Mouse (Mus musculus) urinary bladder, postnatal 10 days (tissue): ENCODE measurements around the gene Polr2e.
"Not testable (repeated sequence)": the region's sequence is repeated elsewhere in the genome, so short reads cannot be mapped to it uniquely, and the experiment has no call there.

Experiments used
- DNase-seq: peaks from one replicate; pipeline ENCODE4 v3.0.0; 2022; ENCODE audit warnings: low spot score

Gene Polr2e

DNA sequence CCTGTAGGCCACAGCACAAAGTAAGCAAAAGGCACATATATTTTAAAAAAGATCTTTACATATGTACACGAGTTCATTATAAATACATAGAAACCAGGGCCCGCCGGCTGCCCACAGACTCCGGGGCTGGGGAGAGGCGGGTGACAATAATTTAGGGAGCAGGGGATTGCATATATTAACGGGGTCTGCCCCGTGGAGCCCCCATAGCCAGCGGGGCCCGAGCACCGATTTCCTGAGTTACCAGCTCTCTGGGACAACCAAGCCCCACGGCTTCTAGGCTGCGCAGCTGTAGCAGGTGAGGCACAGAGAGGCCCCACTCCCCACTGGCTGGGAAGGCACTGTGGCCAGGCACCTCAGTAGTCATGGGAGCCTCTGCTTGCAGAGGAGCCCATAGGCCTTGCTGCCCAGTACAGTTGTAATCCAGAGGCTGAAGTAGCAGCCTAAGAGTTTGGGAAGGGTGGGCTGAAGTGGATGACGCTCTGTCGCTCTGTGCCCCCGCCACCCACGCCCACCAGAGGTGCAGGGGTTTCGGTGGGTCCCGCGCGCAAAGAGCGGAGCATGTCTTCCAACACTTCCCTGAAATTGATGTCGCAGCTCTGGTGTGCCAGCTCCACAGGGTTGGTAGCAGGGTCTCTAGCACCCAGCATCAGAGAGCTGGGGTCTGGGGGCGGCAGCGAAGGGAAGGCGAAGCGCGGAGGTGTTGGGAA lies 17.5 kb upstream of the Polr2e start:
- DNase-seq: no peak

DNA sequence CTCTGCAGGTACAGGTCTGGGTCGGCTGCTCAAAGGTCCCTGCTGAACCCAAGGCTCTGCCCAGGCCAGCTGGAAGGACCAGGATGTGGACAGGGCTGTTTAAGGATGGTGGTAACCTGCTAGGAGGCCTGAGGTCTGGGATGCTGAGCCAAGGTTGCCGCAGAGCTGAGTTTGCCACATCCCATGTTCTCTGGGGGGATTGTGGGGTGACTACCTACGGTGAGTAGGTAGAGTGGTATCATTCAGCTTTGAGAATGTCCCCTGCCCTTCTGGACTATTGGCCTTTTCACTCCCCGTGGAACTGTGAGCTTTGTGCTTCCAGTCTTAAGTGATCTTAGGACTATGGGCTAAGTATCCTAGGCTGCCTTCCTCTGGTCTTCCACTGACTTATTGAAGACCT lies 16.9 kb upstream of the Polr2e start:
- no peak for DNase-seq

DNA sequence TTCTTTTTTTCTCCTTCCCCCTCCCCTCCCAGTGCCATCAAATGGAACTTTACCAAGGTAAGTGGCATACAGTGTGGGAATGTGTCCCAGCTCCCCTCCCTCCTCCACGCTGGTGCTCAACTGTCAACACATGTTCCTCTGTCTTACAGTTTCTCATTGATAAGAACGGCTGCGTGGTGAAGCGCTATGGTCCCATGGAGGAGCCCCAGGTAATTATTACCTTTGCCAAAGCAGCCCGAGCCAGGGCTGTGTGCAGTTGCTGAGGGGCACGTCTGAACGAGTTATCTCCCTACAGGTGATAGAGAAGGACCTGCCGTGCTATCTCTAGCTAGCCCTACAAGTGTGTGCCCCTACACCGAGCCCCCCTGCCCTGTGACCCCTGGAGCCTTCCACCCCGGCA lies 16.3 kb upstream of the Polr2e start:
- no peak for DNase-seq

DNA sequence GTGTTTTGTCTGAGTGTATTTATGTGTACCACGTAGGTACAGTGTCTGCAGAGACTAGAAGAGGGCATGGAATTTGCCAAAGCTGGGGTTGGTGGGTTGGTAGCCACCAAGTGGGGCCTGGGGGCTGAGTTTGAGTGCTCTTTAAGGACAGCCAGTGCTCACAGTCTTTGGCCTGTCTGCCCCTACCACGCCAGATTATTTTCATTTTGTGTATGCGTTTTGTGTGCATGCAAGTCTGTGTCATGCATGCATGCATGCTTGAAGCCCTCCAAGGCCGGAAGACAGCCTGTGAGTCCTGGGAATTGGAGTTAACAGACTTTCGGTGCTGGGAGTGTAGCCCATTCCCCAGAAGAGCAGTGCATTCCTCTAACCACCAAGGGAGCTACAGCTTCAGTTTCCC lies 15.8 kb upstream of the Polr2e start:
- DNase-seq: no peak

DNA sequence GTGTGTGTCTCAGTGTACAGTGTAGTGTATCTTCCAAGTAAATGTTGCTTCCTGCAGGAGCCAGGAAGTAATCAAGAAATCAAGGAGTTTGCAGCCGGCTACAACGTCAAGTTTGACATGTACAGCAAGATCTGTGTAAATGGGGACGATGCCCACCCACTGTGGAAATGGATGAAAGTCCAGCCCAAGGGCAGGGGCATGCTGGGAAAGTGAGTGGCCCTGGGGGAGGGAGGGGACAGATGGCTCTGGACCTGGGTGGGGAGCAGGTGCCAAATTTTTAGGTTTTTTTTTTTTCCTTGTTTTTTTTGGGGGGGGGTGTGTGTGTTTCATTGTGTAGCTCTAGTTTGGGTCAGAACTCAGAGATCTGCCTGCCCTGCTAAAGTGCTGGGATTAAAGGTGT lies 15.3 kb upstream of the Polr2e start:
- DNase-seq: not testable (repeated sequence)

DNA sequence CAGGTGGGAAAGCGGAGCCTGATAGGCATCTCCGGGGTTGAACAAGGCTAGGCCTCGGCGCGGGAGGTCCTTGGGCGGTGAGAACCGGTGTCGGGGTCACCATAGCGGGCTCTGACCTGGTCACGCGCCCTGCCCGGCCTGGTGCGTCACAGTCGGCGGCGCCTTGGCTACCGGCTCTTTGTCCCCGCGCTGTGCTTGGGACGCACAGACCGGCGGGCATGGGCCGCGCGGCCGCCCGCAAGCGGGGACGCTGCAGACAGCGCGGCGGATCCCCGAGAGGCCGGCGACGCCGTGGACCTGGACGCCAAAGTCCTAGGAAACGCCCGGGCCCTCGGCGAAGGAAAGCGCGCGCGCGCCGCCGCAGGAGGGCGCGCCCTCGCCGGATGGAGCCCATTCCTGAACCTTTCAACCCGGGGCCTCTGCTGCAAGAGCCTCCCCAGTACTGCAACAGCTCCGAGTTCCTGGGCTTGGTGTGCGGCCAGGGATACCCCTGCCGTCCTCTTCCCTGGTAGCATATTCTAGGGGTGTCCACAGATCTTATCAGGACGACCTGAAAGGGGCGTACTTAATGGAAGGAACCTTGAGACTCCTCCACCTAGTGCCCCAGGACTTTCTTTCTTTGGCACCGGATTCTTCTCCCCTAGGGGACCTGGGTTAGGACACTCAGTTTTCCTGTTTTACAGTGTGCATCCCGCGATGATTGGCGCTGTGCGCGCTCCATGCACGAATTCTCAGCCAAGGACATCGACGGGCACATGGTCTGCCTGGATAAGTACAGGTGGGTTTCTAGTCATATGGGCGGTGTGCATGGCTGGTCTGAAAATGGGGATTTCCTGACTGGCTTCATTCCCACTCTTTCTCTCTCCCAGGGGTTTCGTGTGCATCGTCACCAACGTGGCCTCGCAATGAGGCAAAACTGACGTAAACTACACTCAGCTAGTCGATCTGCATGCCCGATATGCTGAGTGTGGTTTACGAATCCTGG lies 14.5 kb upstream of the Polr2e start:
- DNase-seq: no peak

DNA sequence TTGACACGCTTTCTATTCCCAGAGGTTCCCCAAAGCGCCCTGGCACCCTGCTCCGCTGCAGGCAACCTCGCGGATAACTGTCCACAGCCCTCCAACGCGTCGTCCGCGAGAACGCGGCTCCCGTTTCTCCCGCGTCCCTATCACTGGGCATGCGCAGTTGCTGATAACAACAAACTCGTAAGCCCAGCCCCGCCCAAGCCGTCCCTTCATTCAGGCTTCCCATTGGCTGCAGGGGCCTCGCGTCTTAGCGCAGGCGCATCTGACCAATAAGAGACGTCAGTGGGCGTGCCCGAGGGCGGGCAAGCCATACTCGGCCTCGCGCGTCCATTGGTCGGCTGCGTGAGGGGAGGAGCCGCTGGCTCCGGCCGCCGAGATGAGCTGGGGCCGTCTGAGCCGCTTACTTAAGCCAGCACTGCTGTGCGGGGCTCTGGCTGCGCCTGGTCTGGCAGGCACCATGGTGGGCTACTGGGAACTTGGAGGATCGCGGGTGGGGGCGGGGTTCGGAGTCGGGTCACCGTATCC lies 13.7 kb upstream of the Polr2e start:
- peak; percentile 98 for DNase-seq

DNA sequence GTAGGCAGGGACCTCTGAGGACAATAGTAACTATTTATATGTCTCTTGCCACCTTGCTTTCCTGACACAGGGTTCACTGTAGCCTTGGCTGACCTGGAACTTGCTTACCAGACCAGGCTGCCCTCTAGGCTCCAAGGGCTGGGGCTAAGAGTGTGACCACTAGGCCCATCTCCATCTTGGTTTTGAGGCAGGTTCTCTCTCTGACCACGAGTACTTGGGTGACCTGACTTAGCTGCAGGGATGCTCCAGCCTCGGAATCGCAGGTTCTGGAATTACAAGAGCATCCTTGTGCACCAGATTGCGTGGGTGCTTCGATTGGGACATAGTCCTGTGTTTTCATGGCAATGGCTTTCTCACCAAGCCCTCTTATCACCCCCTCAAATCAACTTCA lies 12.8 kb upstream of the Polr2e start:
- no peak for DNase-seq

DNA sequence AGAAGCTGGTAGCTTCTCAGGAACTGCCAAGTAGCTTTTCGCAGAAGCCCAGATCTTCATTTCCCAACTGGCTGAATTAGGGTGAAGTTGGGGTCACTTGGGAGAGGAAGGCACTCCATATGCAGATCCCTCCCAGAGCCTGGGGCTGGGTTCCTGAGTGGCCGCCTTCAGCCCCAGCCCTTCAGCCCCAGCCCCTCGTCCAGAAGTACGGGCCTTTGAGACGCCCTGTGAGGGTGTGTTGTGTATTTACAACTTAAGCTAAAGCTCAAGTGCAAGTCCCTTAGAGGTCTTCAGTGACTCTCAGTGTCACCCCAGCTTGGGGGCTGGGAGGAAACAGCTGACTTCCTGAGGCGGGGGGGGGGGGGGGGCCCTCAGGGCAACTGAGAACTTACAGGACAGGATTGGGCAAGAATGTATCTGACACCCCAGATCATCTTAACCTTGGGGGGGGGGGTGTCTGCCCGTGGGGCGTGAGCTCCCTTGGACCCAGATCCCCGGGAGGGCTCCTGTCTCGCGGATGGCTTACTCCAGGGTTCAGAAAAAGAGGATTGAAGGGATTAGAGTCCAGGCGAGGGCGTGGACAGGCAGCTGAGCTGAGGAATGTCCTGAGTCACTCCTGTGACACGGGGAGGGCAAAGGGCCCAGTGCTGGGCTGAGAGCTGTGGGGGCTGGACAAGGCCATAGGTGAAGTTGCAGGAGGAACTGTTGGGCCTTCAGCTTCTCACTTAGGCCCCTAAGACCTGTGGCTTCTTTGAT lies 12.2 kb upstream of the Polr2e start:
- no peak for DNase-seq

DNA sequence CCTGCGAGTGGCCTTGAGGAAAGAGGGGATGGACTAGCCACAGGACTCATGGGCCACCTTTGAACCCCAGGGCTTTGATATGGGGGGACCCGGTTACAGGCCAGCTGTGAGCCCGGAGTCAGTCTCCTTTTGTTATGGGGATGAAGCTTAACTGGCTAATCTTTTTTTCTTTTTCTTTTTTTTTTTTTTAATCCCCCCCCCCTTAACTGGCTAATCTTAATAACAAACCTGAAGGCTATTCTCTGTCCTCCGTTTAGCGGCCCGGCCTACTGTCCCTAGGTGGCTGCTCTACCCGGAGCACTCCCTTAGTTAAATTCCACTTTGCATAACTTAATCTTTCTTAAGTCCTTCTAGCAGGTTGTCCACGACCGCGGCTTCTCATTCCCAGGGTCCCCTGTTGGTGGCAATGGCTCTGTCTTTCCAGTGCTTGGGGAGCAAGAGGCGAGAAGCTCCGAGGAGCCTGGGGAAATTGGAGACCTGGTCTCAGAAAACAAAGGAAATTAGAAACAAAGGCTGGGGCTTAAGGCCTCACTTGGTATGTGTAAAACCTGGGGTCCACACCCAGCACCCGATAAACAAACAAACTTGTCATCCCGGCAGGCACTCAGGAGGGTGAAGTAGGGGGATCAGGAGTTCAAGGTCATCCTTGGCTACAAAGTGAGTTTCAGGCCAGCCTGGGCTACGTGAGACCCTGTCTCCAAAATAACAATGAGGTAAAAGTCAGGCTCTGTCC lies 11.5 kb upstream of the Polr2e start:
- DNase-seq: no peak

DNA sequence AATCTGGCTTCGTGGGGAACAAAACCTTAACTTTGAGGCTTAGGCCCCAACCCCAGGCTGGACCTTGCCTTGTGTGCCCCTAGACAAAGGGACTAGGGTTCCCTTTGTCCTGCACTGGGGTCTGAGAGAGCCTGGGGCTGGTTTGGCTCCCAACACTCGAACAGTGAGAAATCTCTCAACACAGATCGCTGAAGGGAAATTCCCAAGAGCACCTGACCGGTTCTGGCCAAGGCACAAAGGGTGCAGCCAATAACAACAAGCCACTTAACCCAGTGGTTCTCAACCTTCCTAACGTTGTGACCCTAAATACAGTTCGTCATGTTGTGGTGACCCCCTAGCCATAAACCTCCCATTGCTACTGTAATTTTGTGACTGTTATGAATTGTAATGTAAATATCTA lies 10.6 kb upstream of the Polr2e start:
- no peak for DNase-seq

DNA sequence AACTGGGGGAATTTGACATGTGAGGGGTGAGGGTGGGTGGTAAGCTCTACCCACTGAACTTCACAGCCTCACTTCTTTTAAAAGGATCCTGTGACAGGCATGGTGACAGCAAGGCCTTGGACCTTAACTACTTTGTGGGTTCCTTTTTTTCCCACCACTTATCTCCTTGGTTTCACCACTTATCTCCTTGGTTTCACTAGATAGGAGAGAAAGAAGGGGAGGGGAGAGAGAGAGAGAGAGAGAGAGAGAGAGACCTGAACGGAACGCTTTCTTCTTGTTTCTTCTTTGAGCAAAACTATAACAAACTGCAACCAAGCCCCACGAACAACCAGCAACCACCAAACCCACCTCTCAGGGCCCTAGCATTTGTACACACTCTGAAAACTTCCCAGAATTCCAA lies 9.2 kb upstream of the Polr2e start:
- no peak for DNase-seq

DNA sequence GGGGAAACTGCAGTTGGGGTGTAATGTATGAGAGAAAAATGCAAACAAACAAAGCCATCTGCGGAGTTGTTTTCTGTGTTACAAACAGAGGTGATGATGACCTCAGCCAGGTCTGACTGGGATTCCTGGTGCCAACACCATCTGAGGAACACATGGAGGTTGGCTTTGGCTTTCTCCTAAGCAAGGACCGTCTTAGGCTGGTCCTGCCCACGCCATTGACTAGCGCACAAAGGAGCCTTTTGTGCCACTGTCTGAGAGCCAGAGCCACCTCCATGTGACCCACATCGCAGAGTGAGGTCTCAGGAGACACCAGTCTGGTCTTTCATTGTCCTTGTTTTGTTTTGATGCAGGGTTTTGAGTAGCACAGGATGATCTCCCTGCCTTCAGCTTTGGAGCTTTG lies 8.8 kb upstream of the Polr2e start:
- no peak for DNase-seq

DNA sequence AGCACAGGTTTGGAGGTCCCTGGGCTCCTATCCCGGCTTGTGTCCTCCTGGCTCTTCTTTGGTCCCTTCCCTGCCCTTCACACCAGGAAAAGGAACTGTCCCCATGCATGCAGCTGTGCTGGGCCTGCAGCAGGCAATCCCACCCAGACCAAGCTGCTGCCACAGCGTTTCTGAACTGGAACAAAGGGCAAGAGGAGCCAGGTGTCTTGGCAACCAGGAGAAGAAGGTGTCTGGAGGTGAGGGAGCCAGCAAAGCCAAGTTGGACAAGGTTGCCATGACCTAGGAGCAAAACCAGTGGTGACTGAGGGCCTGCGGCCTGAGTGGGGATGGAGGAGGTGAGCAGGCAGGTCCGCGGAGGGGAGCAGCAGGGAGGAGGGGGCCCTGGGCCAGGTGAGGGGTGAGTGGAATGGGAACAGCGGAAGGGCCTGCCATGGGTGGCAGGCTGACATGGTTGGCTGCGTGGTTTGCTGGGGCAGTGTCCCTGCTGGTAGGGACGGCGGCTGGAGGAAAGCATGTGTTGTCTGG lies 7.5 kb upstream of the Polr2e start, which contains the start of gene Gpx4:
Gene Gpx4, plus strand, starts transcription at position 126 of the 525 bp plus-strand sequence.
- no peak for DNase-seq

DNA sequence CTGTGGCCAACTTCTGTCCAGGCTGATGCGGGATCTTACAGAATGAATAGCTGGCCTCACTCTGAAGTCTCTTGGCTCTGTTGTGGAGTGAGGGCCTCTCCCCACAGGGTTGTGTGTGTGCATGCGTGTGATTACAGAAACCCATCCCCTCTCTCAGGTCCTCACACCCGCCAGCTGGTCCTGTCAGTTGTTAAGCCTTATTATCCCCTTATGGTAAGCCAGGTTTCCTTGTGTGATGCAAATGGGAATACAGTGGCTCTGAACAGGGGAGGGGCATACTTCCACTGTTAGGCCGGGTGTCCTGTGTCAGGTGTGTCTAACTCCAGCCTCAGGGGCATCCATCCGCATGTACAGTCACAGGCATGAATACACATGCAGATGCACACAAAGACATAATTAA lies 6.2 kb upstream of the Polr2e start:
- no peak for DNase-seq

DNA sequence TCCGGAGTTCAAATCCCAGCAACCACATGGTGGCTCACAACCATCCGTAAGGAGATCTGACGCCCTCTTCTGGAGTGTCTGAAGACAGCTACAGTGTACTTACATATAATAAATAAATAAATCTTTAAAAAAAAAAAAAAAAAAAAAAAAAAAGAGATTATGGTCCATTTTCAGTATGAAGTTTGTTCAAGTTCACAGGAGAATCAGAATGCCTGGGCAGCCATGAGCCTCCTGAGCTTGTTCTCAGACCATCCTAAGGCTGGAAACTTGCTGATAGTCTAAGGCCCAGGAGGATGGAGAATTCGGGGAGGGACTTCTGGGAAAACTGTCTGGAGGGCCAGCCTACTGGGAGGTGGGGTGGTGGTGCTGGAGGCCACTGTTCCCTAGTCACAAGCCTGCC lies 5.8 kb upstream of the Polr2e start:
- not testable (repeated sequence) for DNase-seq

DNA sequence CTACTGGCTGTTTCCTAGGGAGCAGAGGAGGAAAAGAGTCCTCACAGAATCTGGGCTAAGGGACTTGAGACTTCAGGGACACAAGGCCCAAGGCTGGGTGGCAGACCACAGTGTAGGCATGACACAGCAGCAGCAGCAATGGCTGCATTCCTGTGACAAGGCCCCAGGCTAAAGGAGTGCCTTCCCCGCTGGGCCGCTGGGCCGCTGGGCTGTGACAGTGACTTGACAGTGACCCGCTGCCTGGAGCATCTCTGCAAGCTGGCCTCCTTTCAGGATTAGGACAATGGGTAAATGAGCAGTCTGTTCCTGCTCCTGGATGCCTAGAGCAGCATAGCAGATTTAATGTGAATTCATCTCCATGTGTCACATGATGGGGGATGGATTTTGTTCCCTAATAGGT lies 4.5 kb upstream of the Polr2e start:
- DNase-seq: no peak

DNA sequence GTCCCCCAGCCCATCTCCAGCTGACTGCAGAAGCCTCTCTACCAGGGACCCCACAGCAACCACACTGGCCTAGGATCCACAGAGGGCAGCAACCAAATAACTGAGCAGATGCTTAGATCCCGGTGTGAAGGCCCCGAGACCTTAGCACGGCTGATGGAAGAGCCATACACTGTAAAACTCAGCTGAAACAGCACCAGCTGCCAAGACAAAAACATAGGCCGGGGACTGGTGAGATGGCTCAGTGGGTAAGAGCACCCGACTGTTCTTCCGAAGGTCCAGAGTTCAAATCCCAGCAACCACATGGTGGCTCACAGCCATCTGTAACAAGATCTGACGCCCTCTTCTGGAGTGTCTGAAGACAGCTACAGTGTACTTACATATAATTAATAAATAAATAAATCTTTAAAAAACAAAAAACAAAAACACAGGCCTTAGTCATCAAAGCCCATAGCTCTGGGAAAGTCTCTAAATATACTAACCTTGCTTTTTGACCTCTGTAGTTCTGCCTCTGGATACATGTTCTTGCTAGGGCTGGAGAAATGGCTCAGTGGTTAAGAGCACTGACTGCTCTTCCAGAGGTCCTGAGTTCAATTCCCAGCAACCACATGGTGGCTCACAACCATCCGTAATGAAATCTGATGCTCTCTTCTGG lies 1.9 kb upstream of the Polr2e start:
- not testable (repeated sequence) for DNase-seq

DNA sequence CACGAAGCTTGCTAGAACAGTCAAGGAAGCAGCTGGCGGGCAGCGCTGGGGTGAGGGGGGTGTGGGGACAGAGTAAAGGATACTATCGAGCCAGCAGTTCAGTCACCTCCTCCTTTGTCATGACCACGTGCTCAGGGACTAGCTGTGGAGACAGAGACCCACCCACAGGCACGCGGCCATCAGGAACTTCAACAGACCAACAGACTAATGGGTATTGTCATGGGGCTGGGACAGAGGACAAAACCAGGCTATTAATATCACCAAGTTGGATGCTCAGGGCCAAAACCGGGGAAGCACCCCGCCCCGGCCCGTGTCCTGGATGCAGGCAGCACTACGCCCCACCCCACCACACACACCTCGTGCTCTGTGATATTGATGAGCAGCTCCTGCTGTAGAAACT lies 2.8 kb downstream of the Polr2e start:
- DNase-seq: no peak

DNA sequence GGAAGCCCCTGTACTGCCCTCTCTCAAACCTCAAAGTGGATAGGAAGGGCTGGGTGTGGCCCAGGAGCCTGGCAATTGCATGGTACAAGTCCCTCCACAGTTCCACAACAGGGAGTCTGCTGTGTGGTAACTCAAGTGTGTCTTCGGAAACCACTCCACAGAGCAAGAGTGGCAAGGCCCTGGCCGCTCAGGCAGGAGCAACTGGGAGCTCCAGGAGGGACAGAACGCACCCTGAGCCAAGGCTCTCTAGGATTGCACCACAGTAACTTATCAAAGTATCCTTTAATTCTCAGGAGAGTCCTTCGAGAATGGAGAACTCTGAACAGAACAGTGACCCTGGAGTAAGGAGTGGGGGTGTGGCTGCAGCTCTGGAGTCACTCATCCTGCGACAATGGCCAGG lies 3.9 kb downstream of the Polr2e start:
- DNase-seq: no peak

DNA sequence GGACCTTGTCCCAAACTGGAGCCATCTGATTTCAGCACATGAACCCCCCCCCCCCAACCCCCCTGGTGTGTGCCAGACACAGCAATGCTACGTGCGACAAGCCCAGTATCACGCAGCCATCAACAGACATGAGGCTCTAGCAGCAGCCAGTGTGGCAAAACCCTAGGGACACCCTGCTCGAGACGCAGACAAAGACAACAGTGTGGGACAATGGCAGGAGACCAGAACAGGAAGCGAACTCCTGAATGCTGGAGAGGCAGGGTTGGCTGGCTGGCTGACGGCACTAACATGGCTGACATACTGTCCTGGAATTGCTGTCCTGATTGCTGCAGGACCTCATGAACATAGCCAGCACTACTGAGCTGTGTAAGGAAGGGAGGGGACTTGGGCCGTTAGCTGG lies 4.4 kb downstream of the Polr2e start:
- no peak for DNase-seq
